Mouse (Mus musculus) brain, embryonic 14.5 days (tissue): ENCODE results near the gene Alx3.

Experiments
- CTCF ChIP-seq: fragments of 200-500 bp; IDR thresholded peaks from 2 replicates; pipeline ENCODE4 v1.5.1; 2012; ENCODE audit warnings: inconsistent platforms, mild to moderate bottlenecking, moderate library complexity, borderline replicate concordance; ENCODE audit not compliant: insufficient read depth, insufficient read length; ENCODE audit errors: extremely low read depth
- POLR2A ChIP-seq: fragments of 200-500 bp; IDR thresholded peaks from 2 replicates; pipeline ENCODE4 v1.6.1; 2012; ENCODE audit warnings: mild to moderate bottlenecking, inconsistent platforms, borderline replicate concordance; ENCODE audit not compliant: poor library complexity, insufficient read depth, insufficient read length, severe bottlenecking; ENCODE audit errors: extremely low read depth

- TF ChIP-seq POLR2A, result no peak
- TF ChIP-seq CTCF, result no peak
Measured at GRCm38 (mm10) chr3:107554842-107555241, 40.0 kb upstream of the Alx3 start, which contains the start of gene Ubl4b.
